Mouse (Mus musculus) MEL (cell line): Measurements from ENCODE around the gene Efna2. TPM values are rescaled to one million over a fixed set of nuclear protein-coding genes. Genes with fewer than 3 reads are reported as not detected.

ENCODE experiments used
- DNase-seq: peaks from one replicate; pipeline ENCODE4 v3.0.0; 2011; ENCODE audit warnings: low read depth, low spot score
- H3K27ac ChIP-seq: 2 replicates; pipeline ENCODE4 v1.5.1; 2012; ENCODE audit warnings: low read depth, mild to moderate bottlenecking, control low read depth, low read length, moderate library complexity; ENCODE audit not compliant: control insufficient read depth
- H3K27me3 ChIP-seq, 2 experiments: fragments of 150-350 bp in 1 of 2; sonication (generic) in 1 of 2; 2 replicates each; pipeline ENCODE4 v1.6.1; 2012; ENCODE audit warnings: low read length in 2 of 2, mild to moderate bottlenecking in 2 of 2, improper control_type of control experiment in 1 of 2, moderate library complexity in 1 of 2; ENCODE audit not compliant: insufficient read depth in 2 of 2, control insufficient read depth in 1 of 2
- H3K36me3 ChIP-seq, 2 experiments: 2 replicates each; pipeline ENCODE4 v1.6.1; 2012 to 2014; ENCODE audit warnings: low read length in 2 of 2, improper control_type of control experiment in 1 of 2, inconsistent platforms in 1 of 2, mild to moderate bottlenecking in 1 of 2; ENCODE audit not compliant: insufficient read depth in 2 of 2, control insufficient read depth in 1 of 2
- H3K4me1 ChIP-seq, 2 experiments: fragments of 150-350 bp in 1 of 2; sonication (generic) in 1 of 2; 2 replicates each; pipeline ENCODE4 v1.6.1; 2012; ENCODE audit warnings: low read length in 2 of 2, improper control_type of control experiment in 1 of 2, mild to moderate bottlenecking in 1 of 2; ENCODE audit not compliant: insufficient read depth in 2 of 2, control insufficient read depth in 1 of 2
- H3K4me3 ChIP-seq, 2 experiments: fragments of 150-350 bp in 1 of 2; sonication (generic) in 1 of 2; 2 replicates each; pipeline ENCODE4 v1.5.1; 2012; ENCODE audit warnings: low read depth in 2 of 2, low read length in 2 of 2, mild to moderate bottlenecking in 2 of 2, moderate library complexity in 2 of 2, control low read depth in 1 of 2, improper control_type of control experiment in 1 of 2; ENCODE audit not compliant: control insufficient read depth in 1 of 2, insufficient read depth in 1 of 2
- H3K79me2 ChIP-seq: 2 replicates; pipeline ENCODE4 v1.6.1; 2012; ENCODE audit warnings: mild to moderate bottlenecking, low read length, moderate library complexity; ENCODE audit not compliant: control insufficient read depth, poor library complexity, insufficient read depth
- H3K9ac ChIP-seq: 2 replicates; pipeline ENCODE4 v1.6.1; 2012; ENCODE audit warnings: low read depth, mild to moderate bottlenecking, control low read depth, low read length, moderate library complexity; ENCODE audit not compliant: control insufficient read depth, poor library complexity, severe bottlenecking
- H3K9me3 ChIP-seq: fragments of 150-350 bp; sonication (generic); replicated peaks from 2 replicates; pipeline ENCODE4 v1.6.1; 2012; ENCODE audit warnings: mild to moderate bottlenecking, low read length, improper control_type of control experiment, moderate library complexity; ENCODE audit not compliant: insufficient read depth
- CHD1 ChIP-seq: IDR thresholded peaks from 2 replicates; pipeline ENCODE4 v1.6.1; 2012; ENCODE audit warnings: low read depth, mild to moderate bottlenecking, inconsistent platforms, low read length, improper control_type of control experiment
- CHD2 ChIP-seq: IDR thresholded peaks from 2 replicates; pipeline ENCODE4 v1.6.1; 2011; ENCODE audit warnings: low read length, improper control_type of control experiment
- CTCF ChIP-seq, 3 experiments: IDR thresholded peaks in 2 of 3; conservative IDR thresholded peaks in 1 of 3; 2 replicates each; pipeline ENCODE4 v1.5.1; 2011 to 2012; ENCODE audit warnings: low read length in 3 of 3, low read depth in 2 of 3, mild to moderate bottlenecking in 2 of 3, improper control_type of control experiment in 1 of 3, inconsistent platforms in 1 of 3, mixed read lengths in 1 of 3, moderate library complexity in 1 of 3; ENCODE audit not compliant: control insufficient read depth in 1 of 3, insufficient read depth in 1 of 3, poor library complexity in 1 of 3, severe bottlenecking in 1 of 3
- EP300 ChIP-seq, 2 experiments: IDR thresholded peaks; 2 replicates each; pipeline ENCODE4 v1.6.1; 2011; ENCODE audit warnings: improper control_type of control experiment in 2 of 2, low read length in 2 of 2, low read depth in 1 of 2, mild to moderate bottlenecking in 1 of 2
- ETS1 ChIP-seq: IDR thresholded peaks from 2 replicates; pipeline ENCODE4 v1.6.1; 2012; ENCODE audit warnings: low read depth, mild to moderate bottlenecking, inconsistent platforms, low read length, improper control_type of control experiment, moderate library complexity
- GATA1 ChIP-seq: IDR thresholded peaks from 2 replicates; pipeline ENCODE4 v1.6.1; 2011; ENCODE audit warnings: low read depth, low read length, improper control_type of control experiment
- MAFK ChIP-seq: IDR thresholded peaks from 2 replicates; pipeline ENCODE4 v1.6.1; 2011; ENCODE audit warnings: low read depth, mild to moderate bottlenecking, low read length, improper control_type of control experiment, borderline replicate concordance
- MAZ ChIP-seq: IDR thresholded peaks from 2 replicates; pipeline ENCODE4 v1.6.1; 2012; ENCODE audit warnings: low read depth, mild to moderate bottlenecking, inconsistent platforms, low read length, improper control_type of control experiment
- MXI1 ChIP-seq: IDR thresholded peaks from 2 replicates; pipeline ENCODE4 v1.6.1; 2011; ENCODE audit warnings: mild to moderate bottlenecking, low read depth, low read length, improper control_type of control experiment
- MYC ChIP-seq: IDR thresholded peaks from 2 replicates; pipeline ENCODE4 v1.6.1; 2011; ENCODE audit warnings: low read depth, mild to moderate bottlenecking, low read length, improper control_type of control experiment, moderate library complexity
- POLR2A ChIP-seq, 2 experiments: IDR thresholded peaks; 2 replicates each; pipeline ENCODE4 v1.6.1; 2011 to 2012; ENCODE audit warnings: low read length in 2 of 2, mild to moderate bottlenecking in 2 of 2, control low read depth in 1 of 2, improper control_type of control experiment in 1 of 2, low read depth in 1 of 2, moderate library complexity in 1 of 2; ENCODE audit not compliant: control insufficient read depth in 1 of 2, insufficient read depth in 1 of 2, poor library complexity in 1 of 2
- POLR2AphosphoS2 ChIP-seq: IDR thresholded peaks from 2 replicates; pipeline ENCODE4 v1.6.1; 2011; ENCODE audit warnings: low read length, improper control_type of control experiment
- SIN3A ChIP-seq: IDR thresholded peaks from 2 replicates; pipeline ENCODE4 v1.6.1; 2012; ENCODE audit warnings: low read length, improper control_type of control experiment, inconsistent platforms
- TBP ChIP-seq: IDR thresholded peaks from 2 replicates; pipeline ENCODE4 v1.8.0; 2011; ENCODE audit warnings: low read depth, low read length, improper control_type of control experiment
- TCF12 ChIP-seq: IDR thresholded peaks from 2 replicates; pipeline ENCODE4 v1.6.1; 2014; ENCODE audit warnings: low read depth, mild to moderate bottlenecking, inconsistent platforms, low read length, improper control_type of control experiment, moderate library complexity
- ZC3H11A ChIP-seq: IDR thresholded peaks from 2 replicates; pipeline ENCODE4 v1.6.1; 2012; ENCODE audit warnings: low read depth, mild to moderate bottlenecking, inconsistent platforms, low read length, improper control_type of control experiment
- ZKSCAN1 ChIP-seq: IDR thresholded peaks from 2 replicates; pipeline ENCODE4 v1.6.1; 2012; ENCODE audit warnings: low read depth, mild to moderate bottlenecking, inconsistent platforms, low read length, improper control_type of control experiment, moderate library complexity
- ZMIZ1 ChIP-seq: IDR thresholded peaks from 2 replicates; pipeline ENCODE4 v1.6.1; 2012; ENCODE audit warnings: low read depth, mild to moderate bottlenecking, inconsistent platforms, low read length, improper control_type of control experiment, moderate library complexity
- polyA plus RNA-seq, 2 experiments: library from polyadenylated mRNA; stranded (reverse) in 1 of 2; unstranded in 1 of 2; fragments of >175 nt in 1 of 2; fragments of >200 nt in 1 of 2; gene quantifications; 2 replicates each; pipeline versions ENCODE4 v1.2.1 to v1.2.4; 2012; ENCODE audit warnings: low replicate concordance in 2 of 2, low read depth in 1 of 2; ENCODE audit not compliant: insufficient read length in 2 of 2, insufficient read depth in 1 of 2, missing spikeins in 1 of 2
- total RNA-seq: library from RNA; depleted of rRNA; stranded (reverse); fragments of 300-350 nt; gene quantifications from 2 replicates; pipeline ENCODE4 v1.2.3, GENCODE M21; 2012

Gene Efna2
- total and polyA plus RNA-seq, 3 experiments: 0.12 to 2.8 TPM; not detected in 1

GRCm38 (mm10) chr10:80161522-80162242, 17.6 kb upstream of the Efna2 start:
- H3K36me3 ChIP-seq: peaks cover 0 to 14% of the 10 kb centered on the region in 2 experiments; a peak in 2 of 4 replicates
- peak; percentile 46 for DNase-seq
- peak overlapping the region; percentile 55 for H3K27ac ChIP-seq
- H3K9me3 ChIP-seq: no peaks in the 10 kb centered on the region
- no peaks in the 10 kb centered on the region; the same call in 1 of the 2 replicates for H3K79me2 ChIP-seq
- no peak overlapping the region for H3K4me3 ChIP-seq
- TF ChIP-seq ZMIZ1 (no peak), ZKSCAN1 (no peak), POLR2AphosphoS2 (no peak), CHD2 (no peak), MAZ (no peak), ZC3H11A (no peak), EP300 (IDR thresholded peaks at IDR 0.05; ENCODE audit: low read depth in 1 of 2, low read length in 2 of 2) (0 out of 4 replicates have a peak, but pooled peaks of 1 of the 2 experiments have one; percentile 16), SIN3A (peak; percentile 33; the same call in 1 of the 2 replicates), CHD1 (no peak), ETS1 (no peak), MAFK (no peak), MYC (no peak)
- no peaks in the 10 kb centered on the region for H3K27me3 ChIP-seq
- H3K9ac ChIP-seq: peak overlapping the region; percentile 18; the same call in 1 of the 2 replicates
- peaks cover 8 to 32% of the 10 kb centered on the region in 2 experiments for H3K4me1 ChIP-seq

- H3K27ac ChIP-seq: peak overlapping the region; percentile 55
- no peak overlapping the region for H3K9ac ChIP-seq
- TF ChIP-seq POLR2A (IDR thresholded peaks at IDR 0.05; ENCODE audit: control insufficient read depth in 1 of 2, insufficient read depth in 1 of 2, low read depth in 1 of 2, low read length in 2 of 2, poor library complexity in 1 of 2) (no peak), CTCF (IDR thresholded peaks at IDR 0.05 in 2 of 3, conservative IDR thresholded peaks at IDR 0.05 in 1 of 3; ENCODE audit: control insufficient read depth in 1 of 3, insufficient read depth in 1 of 3, low read depth in 2 of 3, low read length in 3 of 3, poor library complexity in 1 of 3, severe bottlenecking in 1 of 3) (no peak), GATA1 (no peak), MXI1 (no peak), TCF12 (no peak), TBP (no peak)
- H3K79me2 ChIP-seq: no peaks in the 10 kb centered on the region; the same call in 1 of the 2 replicates
- no peak for DNase-seq
- H3K27me3 ChIP-seq: no peaks in the 10 kb centered on the region
- H3K36me3 ChIP-seq: peaks cover 0 to 17% of the 10 kb centered on the region in 2 experiments; a peak in 2 of 4 replicates
- no peaks in the 10 kb centered on the region for H3K9me3 ChIP-seq
- peaks cover 9 to 34% of the 10 kb centered on the region in 2 experiments for H3K4me1 ChIP-seq
- no peak overlapping the region for H3K4me3 ChIP-seq
Observed at GRCm38 (mm10) chr10:80162243-80162608, 17.1 kb upstream of the Efna2 start.
